Mouse (Mus musculus) neutrophil, adult 59 days (primary cell): ENCODE results near the gene Zbtb8b. TPM values are rescaled to one million over a fixed set of nuclear protein-coding genes. Genes with fewer than 3 reads are reported as not detected.

Experiments
- total RNA-seq, 2 experiments: library from RNA; stranded (reverse); gene quantifications; 1 replicate in 1 of 2; 2 replicates in 1 of 2; pipeline ENCODE4 v1.2.4; 2023

Gene Zbtb8b
- not detected for total RNA-seq

DNA sequence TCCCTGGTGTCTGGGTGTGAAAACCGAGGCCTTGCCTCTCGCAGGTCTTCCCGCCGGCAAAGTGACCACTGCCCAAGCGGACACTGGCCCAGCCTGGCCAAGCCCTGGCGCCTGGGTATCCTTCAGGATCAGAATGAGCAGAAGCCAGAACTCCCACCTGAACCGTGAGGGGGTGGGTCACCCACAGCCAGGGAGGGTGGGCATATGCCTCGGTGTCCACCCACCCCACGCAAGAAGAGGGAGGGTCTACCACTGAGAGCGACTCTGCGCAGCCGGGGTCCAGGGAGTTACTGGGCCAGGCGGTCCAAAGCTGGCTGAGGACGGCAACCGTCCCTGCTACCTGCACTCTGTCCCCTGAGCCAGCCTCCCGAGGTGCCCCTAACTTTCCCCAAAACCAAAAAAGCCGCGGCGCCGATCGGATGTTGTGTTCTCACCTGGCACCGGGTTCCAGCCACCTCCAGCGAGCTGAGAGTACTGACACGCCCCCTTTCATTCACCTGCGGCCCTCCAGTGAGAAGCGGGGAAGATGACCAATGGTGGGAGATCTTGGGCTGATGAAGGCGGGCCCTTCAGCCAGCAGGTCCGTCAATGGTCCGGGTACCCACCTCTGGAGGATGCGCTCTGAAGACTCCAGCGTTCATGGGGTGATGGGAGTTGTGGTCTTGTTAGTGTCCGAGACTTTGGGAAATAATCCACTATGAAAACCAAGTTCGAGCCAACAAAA, at the start of gene Zbtb8b:
Gene Zbtb8b, minus strand, starts transcription at position 514 of the 724 bp plus-strand sequence.

DNA sequence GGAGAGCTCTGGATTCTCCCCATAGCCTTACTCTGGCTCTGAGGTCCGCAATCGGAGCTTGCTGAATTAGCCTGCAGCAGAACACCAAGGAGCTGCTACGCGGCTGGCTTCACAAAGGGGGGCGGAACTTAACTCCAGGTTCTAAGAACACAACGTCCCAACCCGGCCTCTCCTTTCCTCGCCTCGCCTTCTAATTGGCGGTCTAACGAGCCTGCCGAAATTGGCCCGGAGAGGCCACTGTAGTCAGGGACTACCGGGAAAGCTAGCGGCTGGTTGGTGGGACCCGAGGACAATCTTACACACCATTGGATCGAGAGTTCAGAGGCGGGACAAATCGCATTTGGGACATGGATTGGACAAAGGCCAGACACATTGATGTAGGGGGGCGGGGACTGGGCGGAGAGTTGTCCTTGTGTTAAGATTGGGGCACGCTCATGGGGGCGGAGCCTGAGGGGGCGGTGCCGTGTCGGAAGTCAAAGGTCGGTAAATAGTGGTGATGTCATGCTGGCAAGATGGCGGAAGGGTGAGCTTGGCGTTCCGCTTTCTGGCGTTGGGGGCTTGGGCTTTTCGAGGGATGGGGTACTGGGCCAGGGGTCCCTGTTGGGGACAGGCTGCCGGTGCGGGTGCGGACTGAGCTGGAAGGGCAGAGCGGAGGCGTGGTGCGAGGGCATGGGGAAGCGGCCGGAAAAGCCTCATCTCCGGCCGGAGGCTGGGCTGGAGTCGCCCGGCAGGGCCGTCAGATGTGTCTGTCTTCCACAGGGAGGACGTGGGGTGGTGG, 20.7 kb upstream of the Zbtb8b start, which contains the start of gene Bsdc1:
Gene Bsdc1, plus strand, starts transcription at position 399 of the 778 bp plus-strand sequence.

GRCm38 (mm10) chr4:129377601-129378390, 62.9 kb downstream of the Zbtb8b start, which contains the start of gene Zbtb8a:
Gene Zbtb8a, minus strand, starts transcription at chr4:129378116.

Other genes starting within 250 kb of the Zbtb8b start
- gene C77080, start 179.4 kb downstream of the Zbtb8b start, total RNA-seq, result not detected
- gene Sync, start 153.2 kb downstream of the Zbtb8b start, total RNA-seq, result not detected
- 100 to 1,000 TPM; 110 to 145 TPM for gene Rbbp4, start 105.5 kb downstream of the Zbtb8b start, total RNA-seq
- gene Zbtb8os, start 105.2 kb downstream of the Zbtb8b start, total RNA-seq, result 10 to 100 TPM; 23.7 to 24.7 TPM
- 1 to 10 TPM in 1 of 2 experiments, under 1 TPM in 1; 0.73 to 1.4 TPM for gene Zbtb8a, start 62.7 kb downstream of the Zbtb8b start, total RNA-seq
- gene Bsdc1, start 20.7 kb upstream of the Zbtb8b start, total RNA-seq, result 10 to 100 TPM; 88.5 to 95.7 TPM
- gene Tssk3, start 50.2 kb upstream of the Zbtb8b start, total RNA-seq, result not detected
- under 1 TPM in 1 of 2 experiments, not detected in 1; 0.73 TPM for gene Fam229a, start 50.3 kb upstream of the Zbtb8b start, total RNA-seq
- gene Marcksl1, start 72.7 kb upstream of the Zbtb8b start, total RNA-seq, result 10 to 100 TPM; 73.9 to 96.8 TPM
- gene Hdac1, start 101.9 kb upstream of the Zbtb8b start, total RNA-seq, result 10 to 100 TPM; 63.3 to 68.1 TPM
- gene Lck, start 132.8 kb upstream of the Zbtb8b start, total RNA-seq, result 1 to 10 TPM; 1.2 to 2.3 TPM
- gene Fam167b, start 137.7 kb upstream of the Zbtb8b start, total RNA-seq, result not detected
- 10 to 100 TPM; 70.5 to 73.8 TPM for gene Eif3i, start 159.8 kb upstream of the Zbtb8b start, total RNA-seq
- 10 to 100 TPM; 73.8 to 94.1 TPM for gene Tmem234, start 159.8 kb upstream of the Zbtb8b start, total RNA-seq
- gene Dcdc2b, start 173.4 kb upstream of the Zbtb8b start, total RNA-seq, result under 1 TPM in 1 of 2 experiments, not detected in 1; 0.93 TPM
- 10 to 100 TPM in 1 of 2 experiments, 1 to 10 TPM in 1; 9.8 to 10.2 TPM for gene Iqcc, start 178.2 kb upstream of the Zbtb8b start, total RNA-seq
- gene Ccdc28b, start 183.1 kb upstream of the Zbtb8b start, total RNA-seq, result 10 to 100 TPM; 39.0 to 44.5 TPM
- 10 to 100 TPM; 35.0 to 37.1 TPM for gene Txlna, start 200.2 kb upstream of the Zbtb8b start, total RNA-seq
- gene Kpna6, start 231.9 kb upstream of the Zbtb8b start, total RNA-seq, result 10 to 100 TPM; 27.1 to 33.3 TPM